Mouse (Mus musculus) embryonic facial prominence, embryonic 15.5 days (tissue): ENCODE measurements at regions not wholly inside any gene's neighbourhood (a gene's known extent, or its start where the extent isn't known, plus 50 kb on each side); places are given as distances from the start of the nearest gene placed in this dataset.
A peak's percentile ranks its signal among the peaks of the same experiment; 100 is the strongest.

Experiments used
- ATAC-seq: fragments of 200-750 bp; cut with Nextera tagmentation; 2 replicates; pipeline ENCODE4 v1.8.0; 2017; ENCODE audit warnings: low read depth, moderate TSS enrichment; ENCODE audit not compliant: insufficient number of reproducible peaks, low FRiP score, low TSS enrichment
- H3K27ac ChIP-seq: fragments of 300-500 bp; sonication (generic); replicated peaks from 2 replicates; pipeline ENCODE4 v1.5.1; 2015; ENCODE audit warnings: mild to moderate bottlenecking, inconsistent platforms
- H3K27me3 ChIP-seq: fragments of 300-500 bp; sonication (generic); 2 replicates; pipeline ENCODE4 v1.6.1; 2015; ENCODE audit warnings: inconsistent platforms
- H3K36me3 ChIP-seq: fragments of 300-500 bp; sonication (generic); 2 replicates; pipeline ENCODE4 v1.6.1; 2015; ENCODE audit warnings: mild to moderate bottlenecking, inconsistent platforms
- H3K4me1 ChIP-seq: fragments of 300-500 bp; sonication (generic); 2 replicates; pipeline ENCODE4 v1.6.1; 2015; ENCODE audit warnings: inconsistent platforms
- H3K4me2 ChIP-seq: fragments of 300-500 bp; sonication (generic); replicated peaks from 2 replicates; pipeline ENCODE4 v1.6.1; 2015; ENCODE audit warnings: mild to moderate bottlenecking, inconsistent platforms
- H3K4me3 ChIP-seq: fragments of 300-500 bp; sonication (generic); replicated peaks from 2 replicates; pipeline ENCODE4 v1.5.1; 2015; ENCODE audit warnings: mild to moderate bottlenecking, inconsistent platforms
- H3K9ac ChIP-seq: fragments of 300-500 bp; sonication (generic); 2 replicates; pipeline ENCODE4 v1.6.1; 2015; ENCODE audit warnings: inconsistent platforms
- H3K9me3 ChIP-seq: fragments of 300-500 bp; sonication (generic); replicated peaks from 2 replicates; pipeline ENCODE4 v1.6.1; 2016; ENCODE audit warnings: inconsistent platforms
- WGBS: fragments of 180-500 bp; shearing (Covaris S2); methylation state at CpG from one replicate; pipeline ENCODE4 v1.1.7; 2015; 5-methylcytosine and 5-hydroxymethylcytosine counted together

DNA sequence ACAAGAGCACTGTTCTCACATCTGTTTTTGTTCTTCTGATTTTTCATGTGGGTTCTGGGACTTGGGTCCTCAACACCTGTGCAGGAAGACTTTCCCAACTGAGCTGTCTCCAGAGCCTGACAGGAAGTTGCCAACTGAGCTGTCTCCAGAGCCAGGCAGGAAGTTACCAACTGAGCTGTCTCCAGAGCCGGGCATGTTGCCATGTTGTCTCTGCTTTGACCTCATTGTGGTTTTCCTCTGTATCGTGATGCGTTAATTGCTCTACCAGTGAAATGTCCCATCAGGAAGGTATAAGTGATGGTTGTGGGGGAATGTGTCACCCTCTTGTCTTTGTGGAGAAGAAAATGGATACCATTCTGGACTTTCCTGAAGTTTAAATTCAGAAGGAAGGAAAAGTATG is 54.4 kb upstream of the Olfm4 start:
- no peak overlapping the region for H3K4me2 ChIP-seq
- H3K27me3 ChIP-seq = no peaks in the 10 kb centered on the region
- no peaks in the 10 kb centered on the region for H3K36me3 ChIP-seq
- WGBS = 69% methylated on average over 3 of the region's 3 CpGs
- no peaks in the 10 kb centered on the region for H3K4me1 ChIP-seq
- no peak overlapping the region for H3K27ac ChIP-seq
- no peak overlapping the region for H3K4me3 ChIP-seq
- ATAC-seq = no peak
- no peaks in the 10 kb centered on the region for H3K9me3 ChIP-seq
- H3K9ac ChIP-seq = no peak overlapping the region

GRCm38 (mm10) chr14:79927161-79927560 is 56.7 kb upstream of the Olfm4 start:
- ATAC-seq = no peak
- Histone ChIP-seq H3K4me1 (no peaks in the 10 kb centered on the region), H3K4me2 (no peak overlapping the region), H3K9ac (no peak overlapping the region), H3K36me3 (no peaks in the 10 kb centered on the region), H3K27me3 (no peaks in the 10 kb centered on the region), H3K4me3 (no peak overlapping the region), H3K27ac (no peak overlapping the region), H3K9me3 (no peaks in the 10 kb centered on the region)
- 94% methylated on average over 1 of the region's 1 CpGs for WGBS

GRCm38 (mm10) chr14:79916960-79917848 is 66.7 kb upstream of the Olfm4 start:
- Histone ChIP-seq H3K4me3 (no peak overlapping the region), H3K9me3 (no peaks in the 10 kb centered on the region), H3K27ac (no peak overlapping the region), H3K4me1 (no peaks in the 10 kb centered on the region), H3K27me3 (no peaks in the 10 kb centered on the region), H3K36me3 (no peaks in the 10 kb centered on the region), H3K4me2 (no peak overlapping the region), H3K9ac (no peak overlapping the region)
- ATAC-seq = no peak
- 75% methylated on average over 9 of the region's 9 CpGs for WGBS

- H3K4me3 ChIP-seq = no peak overlapping the region
- H3K9me3 ChIP-seq = no peaks in the 10 kb centered on the region
- H3K4me2 ChIP-seq = no peak overlapping the region
- no peaks in the 10 kb centered on the region for H3K36me3 ChIP-seq
- ATAC-seq = no peak
- WGBS = 69% methylated on average over 4 of the region's 4 CpGs
- H3K27me3 ChIP-seq = no peaks in the 10 kb centered on the region
- no peak overlapping the region for H3K9ac ChIP-seq
- no peak overlapping the region for H3K27ac ChIP-seq
- H3K4me1 ChIP-seq = no peaks in the 10 kb centered on the region
Measured at GRCm38 (mm10) chr14:79914966-79915365, 68.9 kb upstream of the Olfm4 start.

DNA sequence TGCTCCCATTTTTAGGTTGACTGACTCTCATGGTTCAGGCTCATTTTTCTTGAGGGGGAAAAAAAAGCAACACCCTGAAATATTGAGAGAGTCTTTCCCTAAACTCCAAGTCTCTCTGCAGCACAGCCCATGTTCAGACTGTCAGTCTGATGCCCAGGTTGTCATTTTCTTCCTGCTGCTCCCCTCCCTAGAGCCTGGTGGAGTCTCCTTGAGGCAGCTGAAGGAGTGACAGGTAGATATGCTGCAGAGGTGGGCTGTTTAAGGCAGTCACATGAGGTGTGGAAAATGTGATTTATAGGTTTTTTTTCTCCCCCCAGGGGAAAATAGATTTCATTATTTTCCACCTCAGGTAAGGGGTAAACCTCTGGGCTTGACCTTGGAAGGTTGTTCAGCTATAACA is 70.6 kb upstream of the Olfm4 start:
- Histone ChIP-seq H3K4me1 (no peaks in the 10 kb centered on the region), H3K4me2 (no peak overlapping the region), H3K27ac (no peak overlapping the region), H3K4me3 (no peak overlapping the region), H3K9ac (no peak overlapping the region), H3K9me3 (no peaks in the 10 kb centered on the region), H3K27me3 (no peaks in the 10 kb centered on the region), H3K36me3 (no peaks in the 10 kb centered on the region)
- no peak for ATAC-seq

- no peaks in the 10 kb centered on the region for H3K9me3 ChIP-seq
- H3K36me3 ChIP-seq = no peaks in the 10 kb centered on the region
- H3K4me3 ChIP-seq = no peak overlapping the region
- no peak overlapping the region for H3K27ac ChIP-seq
- no peaks in the 10 kb centered on the region for H3K4me1 ChIP-seq
- no peak overlapping the region for H3K9ac ChIP-seq
- WGBS = 35% methylated on average over 4 of the region's 4 CpGs
- H3K4me2 ChIP-seq = no peak overlapping the region
- no peaks in the 10 kb centered on the region for H3K27me3 ChIP-seq
- ATAC-seq = no peak
Measured at GRCm38 (mm10) chr14:79912610-79913009, 71.3 kb upstream of the Olfm4 start.

DNA sequence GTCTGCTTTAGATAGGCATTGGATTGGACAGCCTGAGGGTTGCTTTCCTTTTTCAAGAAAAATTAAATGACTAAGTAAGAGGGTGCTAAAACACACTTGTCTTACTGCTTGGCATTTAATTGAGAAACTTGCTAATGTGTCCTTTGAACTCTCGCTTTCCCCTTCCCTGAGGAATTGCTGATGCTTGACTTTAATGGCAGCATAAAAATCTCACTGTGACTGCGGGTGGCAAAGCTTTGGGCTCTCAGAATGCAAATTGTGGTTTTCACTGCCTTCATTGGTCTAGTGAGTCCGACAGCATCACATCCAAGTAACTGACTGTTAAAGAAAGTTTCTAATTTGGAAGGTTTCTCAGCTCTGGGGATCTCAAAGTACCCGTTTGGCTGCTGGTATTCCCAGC is 76.1 kb upstream of the Olfm4 start:
- Histone ChIP-seq H3K4me1 (no peaks in the 10 kb centered on the region), H3K4me3 (no peak overlapping the region), H3K9ac (no peak overlapping the region), H3K27me3 (no peaks in the 10 kb centered on the region), H3K27ac (no peak overlapping the region), H3K9me3 (no peaks in the 10 kb centered on the region), H3K4me2 (no peak overlapping the region), H3K36me3 (no peaks in the 10 kb centered on the region)
- 47% methylated on average over 4 of the region's 4 CpGs for WGBS
- no peak for ATAC-seq

DNA sequence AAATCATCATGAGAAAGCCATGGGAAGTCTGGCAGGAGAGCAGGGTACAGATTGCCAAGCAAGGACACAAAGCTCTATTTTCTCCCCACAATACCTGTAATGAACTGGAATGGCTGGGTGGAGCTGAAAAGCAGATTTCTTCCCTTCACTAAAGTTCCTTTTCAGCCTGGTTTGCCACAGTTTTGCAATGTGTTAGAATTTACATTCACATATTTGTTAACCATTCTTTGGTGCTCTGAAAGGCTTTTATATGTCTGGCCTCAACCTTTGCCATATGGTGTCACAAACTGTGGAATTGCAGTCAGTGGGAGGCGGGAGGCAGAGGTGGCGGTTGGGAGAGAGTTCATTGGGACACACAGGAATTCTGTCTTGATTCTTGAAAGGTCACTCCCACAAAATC is 78.3 kb upstream of the Olfm4 start:
- no peak for ATAC-seq
- Histone ChIP-seq H3K9ac (no peak overlapping the region), H3K36me3 (no peaks in the 10 kb centered on the region), H3K27me3 (no peaks in the 10 kb centered on the region), H3K27ac (no peak overlapping the region), H3K9me3 (no peaks in the 10 kb centered on the region), H3K4me3 (no peak overlapping the region), H3K4me2 (no peak overlapping the region), H3K4me1 (no peaks in the 10 kb centered on the region)
- 76% methylated on average over 2 of the region's 2 CpGs for WGBS

GRCm38 (mm10) chr14:79902355-79902754 is 81.5 kb upstream of the Olfm4 start:
- WGBS = 53% methylated on average over 1 of the region's 1 CpGs
- ATAC-seq = no peak

DNA sequence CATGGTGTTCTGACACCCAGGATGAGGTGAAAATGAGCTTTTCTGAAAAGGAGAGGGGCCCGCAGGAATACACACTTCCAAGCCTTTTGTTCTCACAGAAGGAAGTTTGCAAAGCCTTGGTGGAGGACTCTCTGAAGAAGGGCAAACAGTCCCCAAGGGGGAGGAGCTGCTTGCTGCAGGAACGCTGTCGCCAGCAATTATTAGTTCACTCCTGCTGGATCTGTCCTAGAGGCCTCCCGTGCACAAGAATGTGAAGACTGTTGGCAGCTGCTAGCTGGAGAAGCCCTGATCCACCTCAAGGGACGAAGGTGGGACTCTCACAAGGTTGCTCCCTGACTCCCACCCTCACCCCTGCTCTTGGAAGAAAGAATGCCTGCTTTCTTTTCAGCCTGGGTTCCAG is 85.6 kb upstream of the Olfm4 start:
- no peak overlapping the region for H3K4me2 ChIP-seq
- H3K27me3 ChIP-seq = no peaks in the 10 kb centered on the region
- ATAC-seq = peak; percentile 47; the same call in 1 of the 2 replicates
- no peak overlapping the region for H3K9ac ChIP-seq
- WGBS = 13% methylated on average over 5 of the region's 5 CpGs
- H3K4me3 ChIP-seq = no peak overlapping the region
- no peaks in the 10 kb centered on the region for H3K4me1 ChIP-seq
- H3K27ac ChIP-seq = no peak overlapping the region
- H3K9me3 ChIP-seq = no peaks in the 10 kb centered on the region
- H3K36me3 ChIP-seq = no peaks in the 10 kb centered on the region

More at GRCm38 (mm10) chr14:79902355-79902754, 81.5 kb upstream of the Olfm4 start:
- Histone ChIP-seq H3K9ac (no peak overlapping the region), H3K27ac (no peak overlapping the region), H3K9me3 (no peaks in the 10 kb centered on the region), H3K4me2 (no peak overlapping the region), H3K27me3 (no peaks in the 10 kb centered on the region), H3K4me1 (no peaks in the 10 kb centered on the region), H3K36me3 (no peaks in the 10 kb centered on the region), H3K4me3 (no peak overlapping the region)

DNA sequence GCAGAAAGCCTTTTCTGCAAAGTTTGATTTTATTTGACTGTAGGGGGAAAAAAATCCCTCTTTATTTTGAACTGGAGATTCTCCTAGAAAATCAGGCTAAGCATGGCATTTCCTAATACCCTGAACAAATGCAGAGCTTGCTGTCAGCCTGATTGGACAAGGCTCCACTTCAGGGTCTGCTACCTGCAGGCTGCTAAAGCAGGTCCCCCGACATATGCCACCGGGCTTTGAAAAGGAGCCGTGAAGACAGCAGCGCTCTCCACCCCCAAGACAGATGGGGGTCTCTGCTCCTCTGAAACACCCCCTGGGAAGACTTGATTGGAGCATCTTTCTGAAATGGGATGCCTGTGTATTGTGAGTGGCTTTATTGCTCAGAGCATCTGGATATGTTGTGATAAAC is 90.6 kb upstream of the Olfm4 start:
- H3K9me3 ChIP-seq = no peaks in the 10 kb centered on the region
- no peaks in the 10 kb centered on the region for H3K36me3 ChIP-seq
- H3K4me3 ChIP-seq = no peak overlapping the region
- no peaks in the 10 kb centered on the region for H3K4me1 ChIP-seq
- no peaks in the 10 kb centered on the region for H3K27me3 ChIP-seq
- H3K4me2 ChIP-seq = no peak overlapping the region
- H3K9ac ChIP-seq = no peak overlapping the region
- 75% methylated on average over 4 of the region's 4 CpGs for WGBS
- ATAC-seq = no peak
- H3K27ac ChIP-seq = no peak overlapping the region

- no peaks in the 10 kb centered on the region for H3K27me3 ChIP-seq
- H3K9me3 ChIP-seq = no peaks in the 10 kb centered on the region
- WGBS = 51% methylated on average over 2 of the region's 2 CpGs
- ATAC-seq = no peak
- no peaks in the 10 kb centered on the region for H3K4me1 ChIP-seq
- H3K36me3 ChIP-seq = no peaks in the 10 kb centered on the region
- H3K4me3 ChIP-seq = no peak overlapping the region
- H3K9ac ChIP-seq = no peak overlapping the region
- H3K4me2 ChIP-seq = no peak overlapping the region
- no peak overlapping the region for H3K27ac ChIP-seq
Measured at GRCm38 (mm10) chr14:79890682-79891081, 93.2 kb upstream of the Olfm4 start.
